Mouse (Mus musculus) splenic B cell, adult 2 months (primary cell): Measurements from ENCODE around the gene Fam114a1.

Source experiments
- DNase-seq: peaks from one replicate; pipeline ENCODE4 v3.0.0-alpha.2; 2011; ENCODE audit warnings: low read depth, low spot score
- H3K27me3 ChIP-seq: 2 replicates; pipeline ENCODE4 v1.6.1; 2012; ENCODE audit warnings: mild to moderate bottlenecking, low read length, moderate library complexity, mixed read lengths; ENCODE audit not compliant: control insufficient read depth, poor library complexity, insufficient read depth, severe bottlenecking
- H3K36me3 ChIP-seq: 2 replicates; pipeline ENCODE4 v1.6.1; 2012; ENCODE audit warnings: mild to moderate bottlenecking, low read length, moderate library complexity, mixed read lengths; ENCODE audit not compliant: control insufficient read depth, poor library complexity, insufficient read depth, severe bottlenecking

Fam114a1 gene

GRCm38 (mm10) chr5:65062236-65062635 lies 92.4 kb downstream of the Fam114a1 start:
- DNase-seq: no peak
- H3K36me3 ChIP-seq: no peaks in the 10 kb centered on the region; the same call in 1 of the 2 replicates
- H3K27me3 ChIP-seq: no peaks in the 10 kb centered on the region

GRCm38 (mm10) chr5:65063266-65063665 lies 93.4 kb downstream of the Fam114a1 start:
- no peaks in the 10 kb centered on the region for H3K27me3 ChIP-seq
- H3K36me3 ChIP-seq: no peaks in the 10 kb centered on the region; the same call in 1 of the 2 replicates
- DNase-seq: no peak

GRCm38 (mm10) chr5:65068166-65068565 lies 98.3 kb downstream of the Fam114a1 start:
- Histone ChIP-seq H3K27me3 (no peaks in the 10 kb centered on the region), H3K36me3 (no peaks in the 10 kb centered on the region; the same call in 1 of the 2 replicates)
- DNase-seq: no peak

- Histone ChIP-seq H3K36me3 (peaks cover 2% of the 10 kb centered on the region; the same call in 1 of the 2 replicates), H3K27me3 (no peaks in the 10 kb centered on the region)
- no peak for DNase-seq
Measured at GRCm38 (mm10) chr5:65069872-65070271, 100.0 kb downstream of the Fam114a1 start.

- H3K36me3 ChIP-seq: peaks cover 5% of the 10 kb centered on the region; the same call in 1 of the 2 replicates
- no peaks in the 10 kb centered on the region for H3K27me3 ChIP-seq
- DNase-seq: no peak
Measured at GRCm38 (mm10) chr5:65071689-65072118, 101.8 kb downstream of the Fam114a1 start.

- H3K36me3 ChIP-seq: peaks cover 7% of the 10 kb centered on the region; the same call in 1 of the 2 replicates
- no peaks in the 10 kb centered on the region for H3K27me3 ChIP-seq
- DNase-seq: no peak
Measured at GRCm38 (mm10) chr5:65073247-65073646, 103.4 kb downstream of the Fam114a1 start.

GRCm38 (mm10) chr5:65074693-65075092 lies 104.8 kb downstream of the Fam114a1 start:
- DNase-seq: no peak
- no peaks in the 10 kb centered on the region; the same call in 1 of the 2 replicates for H3K27me3 ChIP-seq

GRCm38 (mm10) chr5:65076087-65076486 lies 106.2 kb downstream of the Fam114a1 start:
- Histone ChIP-seq H3K27me3 (no peaks in the 10 kb centered on the region; the same call in 1 of the 2 replicates), H3K36me3 (peaks cover 10% of the 10 kb centered on the region; the same call in 1 of the 2 replicates)
- DNase-seq: peak; percentile 36

More at GRCm38 (mm10) chr5:65074693-65075092, 104.8 kb downstream of the Fam114a1 start:
- H3K36me3 ChIP-seq: peaks cover 10% of the 10 kb centered on the region; the same call in 1 of the 2 replicates

- H3K27me3 ChIP-seq: no peaks in the 10 kb centered on the region; the same call in 1 of the 2 replicates
- peaks cover 10% of the 10 kb centered on the region; the same call in 1 of the 2 replicates for H3K36me3 ChIP-seq
- DNase-seq: no peak
Measured at GRCm38 (mm10) chr5:65076748-65077147, 106.9 kb downstream of the Fam114a1 start.

GRCm38 (mm10) chr5:65078081-65078480 lies 108.2 kb downstream of the Fam114a1 start:
- Histone ChIP-seq H3K36me3 (peaks cover 10% of the 10 kb centered on the region; the same call in 1 of the 2 replicates), H3K27me3 (no peaks in the 10 kb centered on the region; the same call in 1 of the 2 replicates)
- peak; percentile 6 for DNase-seq

GRCm38 (mm10) chr5:65079881-65080280 lies 110.0 kb downstream of the Fam114a1 start:
- Histone ChIP-seq H3K27me3 (no peaks in the 10 kb centered on the region; the same call in 1 of the 2 replicates), H3K36me3 (peaks cover 8% of the 10 kb centered on the region; the same call in 1 of the 2 replicates)
- DNase-seq: no peak

- DNase-seq: no peak
- Histone ChIP-seq H3K36me3 (peaks cover 4% of the 10 kb centered on the region; the same call in 1 of the 2 replicates), H3K27me3 (no peaks in the 10 kb centered on the region; the same call in 1 of the 2 replicates)
Measured at GRCm38 (mm10) chr5:65081836-65082235, 112.0 kb downstream of the Fam114a1 start.

- H3K27me3 ChIP-seq: no peaks in the 10 kb centered on the region
- DNase-seq: no peak
- no peaks in the 10 kb centered on the region for H3K36me3 ChIP-seq
Measured at GRCm38 (mm10) chr5:65086522-65086921, 116.7 kb downstream of the Fam114a1 start.

GRCm38 (mm10) chr5:65089707-65090106 lies 119.8 kb downstream of the Fam114a1 start:
- no peaks in the 10 kb centered on the region for H3K27me3 ChIP-seq
- DNase-seq: no peak
- H3K36me3 ChIP-seq: no peaks in the 10 kb centered on the region

- Histone ChIP-seq H3K36me3 (no peaks in the 10 kb centered on the region), H3K27me3 (no peaks in the 10 kb centered on the region)
- peak; percentile 75 for DNase-seq
Measured at GRCm38 (mm10) chr5:65091184-65091858, 121.5 kb downstream of the Fam114a1 start.
